Mouse (Mus musculus) forebrain, embryonic 12.5 days (tissue): ENCODE measurements around the gene Efcab2. TPM values are rescaled to one million over a fixed set of nuclear protein-coding genes. Genes with fewer than 3 reads are reported as not detected.

Experiments
- ATAC-seq: fragments of 200-750 bp; cut with Nextera tagmentation; 2 replicates; pipeline ENCODE4 v1.8.0; 2017; ENCODE audit warnings: moderate TSS enrichment; ENCODE audit not compliant: low FRiP score
- H3K27ac ChIP-seq: fragments of 300-500 bp; sonication (generic); 2 replicates; pipeline ENCODE4 v1.5.1; 2016; ENCODE audit warnings: mild to moderate bottlenecking
- H3K27me3 ChIP-seq: fragments of 300-500 bp; sonication (generic); 2 replicates; pipeline ENCODE4 v1.6.1; 2016; ENCODE audit warnings: mild to moderate bottlenecking
- H3K36me3 ChIP-seq: fragments of 300-500 bp; sonication (generic); replicated peaks from 2 replicates; pipeline ENCODE4 v1.6.1; 2016; ENCODE audit warnings: mild to moderate bottlenecking
- H3K4me1 ChIP-seq: fragments of 300-500 bp; sonication (generic); 2 replicates; pipeline ENCODE4 v1.6.1; 2016
- H3K4me2 ChIP-seq: fragments of 300-500 bp; sonication (generic); 2 replicates; pipeline ENCODE4 v1.6.1; 2016; ENCODE audit warnings: mild to moderate bottlenecking, moderate library complexity
- H3K4me3 ChIP-seq: fragments of 300-500 bp; sonication (generic); replicated peaks from 2 replicates; pipeline ENCODE4 v1.5.1; 2016; ENCODE audit warnings: mild to moderate bottlenecking
- H3K9ac ChIP-seq: fragments of 300-500 bp; sonication (generic); 2 replicates; pipeline ENCODE4 v1.6.1; 2016; ENCODE audit warnings: mild to moderate bottlenecking
- H3K9me3 ChIP-seq: fragments of 300-500 bp; sonication (generic); 2 replicates; pipeline ENCODE4 v1.6.1; 2016
- WGBS: fragments of 180-500 bp; shearing (Covaris S2); methylation state at CpG from one replicate; pipeline ENCODE4 v1.1.7; 2016; 5-methylcytosine and 5-hydroxymethylcytosine counted together
- microRNA-seq: library from miRNA; unstranded; fragments of <30 nt; microRNA quantifications from one replicate; pipeline ENCODE4, GENCODE M21; 2017
- polyA plus RNA-seq: library from polyadenylated mRNA; unstranded; fragments of >200 nt; fragmentation: Nextera tagmentation; extraction: Ambion mirVana; gene quantifications from 2 replicates; pipeline ENCODE4 v1.2.1, GENCODE M21; 2016

Efcab2 gene
- polyA plus RNA-seq, 1 experiment from 2014 or later, result 9.6 TPM

GRCm38 (mm10) chr1:178528431-178529351 is 122.8 kb downstream of the Efcab2 start, which contains the start of gene Kif26b:
Gene Kif26b, plus strand, starts transcription at chr1:178529125.
- H3K36me3 ChIP-seq, result no peaks in the 10 kb centered on the region
- 0 out of 2 replicates have a peak within 1 kb of the TSS, but pooled peaks have one; percentile 25 for H3K27ac ChIP-seq
- peak within 1 kb of the TSS; percentile 99 for H3K4me2 ChIP-seq
- peaks cover 53% of the 10 kb centered on the region for H3K27me3 ChIP-seq
- H3K4me3 ChIP-seq, result peak within 1 kb of the TSS; percentile 54
- WGBS, result under 1% methylated on average over 92 of the region's 92 CpGs
- peak within 1 kb of the TSS; percentile 68 for H3K9ac ChIP-seq
- no peaks in the 10 kb centered on the region for H3K9me3 ChIP-seq
- peaks cover 30% of the 10 kb centered on the region for H3K4me1 ChIP-seq
- peak; percentile 59 for ATAC-seq

DNA sequence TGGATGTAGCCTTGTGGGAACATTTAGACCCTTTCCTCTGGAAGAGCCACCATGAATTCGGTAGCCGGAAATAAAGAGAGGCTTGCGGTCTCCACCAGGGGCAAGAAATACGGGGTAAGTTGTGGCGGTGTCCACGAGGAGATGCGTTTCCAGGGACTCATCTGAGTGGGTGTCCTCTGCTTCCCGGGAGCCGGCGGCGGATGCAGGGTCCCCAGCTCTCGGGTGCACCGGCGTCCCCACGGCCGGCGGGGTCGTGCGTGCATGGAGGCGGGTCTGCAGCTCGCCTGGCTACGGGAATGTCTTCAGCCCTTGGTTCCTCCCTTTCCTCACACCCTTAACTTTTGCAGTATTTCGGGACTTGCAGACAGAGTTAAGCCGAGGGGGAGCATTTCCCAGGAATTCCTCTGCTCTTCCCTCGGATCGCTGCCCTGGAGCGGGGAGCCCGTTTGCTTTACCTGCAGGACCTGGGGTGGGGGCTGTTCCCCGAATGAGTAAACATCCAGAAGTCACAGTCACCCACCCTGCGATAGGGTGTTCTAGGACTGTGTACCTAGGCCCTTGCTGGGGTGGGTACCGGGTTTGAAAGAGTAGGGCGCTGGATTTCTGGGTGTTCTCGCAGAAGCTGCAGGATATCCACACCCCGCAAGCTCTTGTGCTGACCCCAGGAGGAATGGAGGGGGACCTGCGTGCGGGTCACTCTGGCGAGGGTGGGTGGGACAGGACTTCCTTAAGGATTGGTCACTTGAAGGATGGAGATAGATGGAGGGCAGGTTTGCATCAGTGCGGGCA is 123.8 kb downstream of the Efcab2 start:
- under 1% methylated on average over 38 of the region's 38 CpGs for WGBS
- peaks cover 53% of the 10 kb centered on the region for H3K27me3 ChIP-seq
- peak overlapping the region; percentile 68 for H3K9ac ChIP-seq
- H3K27ac ChIP-seq, result no peak overlapping the region
- no peaks in the 10 kb centered on the region for H3K36me3 ChIP-seq
- ATAC-seq, result no peak
- H3K4me3 ChIP-seq, result peak overlapping the region; percentile 54
- H3K4me2 ChIP-seq, result peak overlapping the region; percentile 99
- H3K9me3 ChIP-seq, result no peaks in the 10 kb centered on the region
- H3K4me1 ChIP-seq, result peaks cover 30% of the 10 kb centered on the region

DNA sequence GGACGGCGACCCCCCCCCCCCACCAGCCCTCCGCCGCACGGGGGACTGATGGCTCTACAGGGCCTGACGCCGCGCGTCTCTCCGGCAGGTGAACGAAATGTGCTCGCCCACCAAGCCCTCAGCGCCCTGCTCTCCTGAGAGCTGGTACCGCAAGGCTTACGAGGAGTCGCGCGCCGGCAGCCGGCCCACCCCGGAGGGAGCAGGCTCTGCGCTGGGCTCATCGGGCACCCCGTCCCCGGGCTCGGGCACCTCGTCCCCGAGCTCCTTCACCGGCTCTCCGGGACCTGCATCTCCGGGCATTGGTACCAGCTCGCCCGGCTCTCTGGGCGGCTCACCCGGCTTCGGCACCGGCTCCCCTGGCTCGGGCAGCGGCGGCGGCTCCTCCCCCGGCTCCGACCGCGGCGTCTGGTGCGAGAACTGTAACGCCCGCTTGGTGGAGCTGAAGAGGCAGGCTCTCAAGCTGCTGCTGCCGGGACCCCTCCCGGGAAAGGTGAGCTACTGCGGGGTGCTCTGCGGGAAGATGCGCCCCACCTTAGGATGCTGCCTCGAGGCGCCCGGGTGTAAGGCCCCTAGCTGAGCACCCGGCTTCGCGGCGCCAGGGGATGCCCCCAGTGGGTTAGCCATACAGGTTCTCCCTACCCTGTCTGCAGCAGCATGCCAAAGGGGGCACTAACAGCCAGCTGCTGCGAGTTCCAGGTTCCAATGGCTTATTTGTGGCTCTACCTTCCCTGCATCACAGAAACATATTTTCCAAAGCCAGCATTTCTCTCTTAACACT is 124.6 kb downstream of the Efcab2 start:
- Histone ChIP-seq H3K9ac (peak overlapping the region; percentile 68), H3K27ac (no peak overlapping the region), H3K27me3 (peaks cover 50% of the 10 kb centered on the region)

More for the DNA sequence above, 124.6 kb downstream of the Efcab2 start:
- Histone ChIP-seq H3K4me1 (peaks cover 30% of the 10 kb centered on the region), H3K36me3 (no peaks in the 10 kb centered on the region), H3K4me3 (peak overlapping the region; percentile 54), H3K9me3 (no peaks in the 10 kb centered on the region), H3K4me2 (peak overlapping the region; percentile 99)
- under 1% methylated on average over 54 of the region's 62 CpGs for WGBS
- ATAC-seq, result peak; percentile 54

Small RNAs within 50 kb of the gene (microRNA-seq; reads per million reads assigned to microRNA genes)
- not detected for gene Gm27458

Other genes starting within 250 kb of the Efcab2 start
- 19.9 and 22.4 TPM in 2 replicates for gene Desi2, start 218.7 kb upstream of the Efcab2 start, polyA plus RNA-seq
- 154 and 160 TPM in 2 replicates for gene Cox20, start 87.0 kb upstream of the Efcab2 start, polyA plus RNA-seq
- 898 and 928 TPM in 2 replicates for gene Hnrnpu, start 68.3 kb upstream of the Efcab2 start, polyA plus RNA-seq
- gene Kif26b, start 123.0 kb downstream of the Efcab2 start, polyA plus RNA-seq, result 6.9 and 7.0 TPM in 2 replicates